Mouse (Mus musculus): ENCODE measurements around the gene Prdm1. TPM values are rescaled to one million over a fixed set of nuclear protein-coding genes. Genes with fewer than 3 reads are reported as not detected.
A peak's percentile ranks its signal among the peaks of the same experiment; 100 is the strongest.

The Prdm1 gene
- total and polyA plus RNA-seq, 3 experiments = 4.7 to 13.6 (median 8.0) TPM

DNA sequence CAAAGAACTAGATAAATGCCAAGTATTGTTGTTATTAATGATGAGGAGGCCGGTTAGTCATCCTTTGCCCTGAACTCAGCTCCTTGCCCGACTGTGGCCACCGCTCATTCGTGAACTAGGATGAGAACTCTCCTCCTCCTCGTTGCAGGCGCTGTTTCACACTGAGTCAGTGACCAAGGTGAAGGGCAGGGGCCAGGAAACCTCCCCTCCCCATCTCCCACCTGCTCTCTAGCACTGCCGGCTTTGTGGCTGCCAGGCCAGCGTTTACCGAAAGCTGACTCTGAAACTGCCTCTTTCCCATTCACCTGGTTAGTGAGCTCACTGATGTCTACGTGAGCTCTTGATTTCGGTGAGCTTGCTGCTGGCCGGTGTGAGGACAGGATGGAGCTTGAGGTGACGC lies 127.7 kb downstream of the Prdm1 start (continued):
- TF ChIP-seq TCF12 (IDR thresholded peaks at IDR 0.05; ENCODE audit: low read depth, low read length) (peak; percentile 81), NELFE (IDR thresholded peaks at IDR 0.05; ENCODE audit: low read depth, low read length) (no peak), NRF1 (IDR thresholded peaks at IDR 0.05; ENCODE audit: low read depth, low read length) (no peak), JUND (conservative IDR thresholded peaks at IDR 0.05; ENCODE audit: low read depth, low read length) (no peak; the same call in 1 of the 2 replicates), RCOR1 (conservative IDR thresholded peaks at IDR 0.05; ENCODE audit: low read depth, low read length) (no peak), ETS1 (conservative IDR thresholded peaks at IDR 0.05; ENCODE audit: low read depth, low read length) (peak; percentile 56; the same call in 1 of the 2 replicates), BHLHE40 (IDR thresholded peaks at IDR 0.05; ENCODE audit: low read depth, low read length) (no peak)

DNA sequence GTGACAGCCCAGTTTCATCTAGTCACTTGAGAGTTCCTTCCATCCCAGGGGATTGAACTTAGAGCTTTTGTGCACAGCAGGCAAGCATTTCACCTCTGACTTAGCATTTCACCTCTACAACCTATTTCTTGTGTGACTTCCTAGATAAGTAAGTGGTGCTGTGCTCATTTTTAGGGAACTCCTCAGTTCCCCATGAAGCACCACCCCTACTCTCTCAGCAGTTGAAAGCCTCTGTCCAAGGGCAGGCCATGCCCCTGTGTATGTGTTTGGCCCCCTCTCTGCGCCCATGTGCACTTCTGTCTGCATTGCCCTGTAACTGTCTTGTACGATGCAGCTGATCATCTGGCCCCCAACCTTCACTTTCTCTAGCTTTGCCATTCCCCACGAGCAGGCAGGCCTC lies 128.2 kb downstream of the Prdm1 start:
- in situ Hi-C loops (cut with MboI; ENCODE audit: low pct_ligation_motif_present, low pct_unique_long_range_greater_than_20kb, low sequenced_read_pairs) (loop anchor here (5.0 kb wide), 1 partner anchor 37 kb away; no protein-coding TSS in a partner anchor), dilution Hi-C loops (cut with MboI; ENCODE audit: extremely low pct_ligation_motif_present, extremely low pct_unique_long_range_greater_than_20kb, low sequenced_read_pairs) (no loop called here)

DNA sequence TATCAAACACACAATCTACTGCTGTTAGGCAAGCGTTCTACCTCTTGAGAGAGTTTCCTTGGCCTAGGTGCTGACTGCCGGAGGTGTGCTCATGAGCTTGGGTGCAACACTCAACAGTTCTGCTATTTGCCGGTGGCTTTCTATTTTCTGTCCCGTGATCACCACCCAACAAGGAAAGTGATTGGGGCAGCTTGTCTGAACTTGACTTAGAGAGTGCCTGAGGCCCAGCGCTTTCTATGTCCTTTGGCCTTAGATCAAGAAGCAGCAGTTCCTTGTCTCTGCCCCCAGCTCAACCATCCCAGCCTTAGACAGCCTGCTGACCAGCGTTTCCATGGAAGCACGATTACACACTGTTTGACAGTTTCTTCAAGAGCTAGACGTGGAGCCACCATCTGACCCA lies 135.4 kb downstream of the Prdm1 start:
- no peaks in the 10 kb centered on the region for H3K27me3 ChIP-seq (replicated peaks)
- 0 out of 2 replicates have a peak overlapping the region, but pooled peaks have one; percentile 1 for H3K4me2 ChIP-seq (ENCODE audit: insufficient read depth, low read depth, poor library complexity, severe bottlenecking)
- H3K27ac ChIP-seq (ENCODE audit: insufficient read depth, low read depth) = no peak overlapping the region; the same call in 1 of the 2 replicates
- no peaks in the 10 kb centered on the region for H3K79me2 ChIP-seq (replicated peaks; ENCODE audit: control insufficient read depth, extremely low read depth, insufficient read depth, poor library complexity, severe bottlenecking)
- DNase-seq (ENCODE audit: extremely low read depth) = no peak
- dilution Hi-C loops (cut with MboI; ENCODE audit: extremely low pct_ligation_motif_present, extremely low pct_unique_long_range_greater_than_20kb, low sequenced_read_pairs) (no loop called here), in situ Hi-C loops (cut with MboI; ENCODE audit: low pct_ligation_motif_present, low pct_unique_long_range_greater_than_20kb, low sequenced_read_pairs) (no loop called here)
- H3K4me3 ChIP-seq (replicated peaks in 1 of 3; ENCODE audit: low read depth in 2 of 3, low read length in 2 of 3, poor library complexity in 1 of 3) = no peak overlapping the region
- H3K36me3 ChIP-seq (replicated peaks in 1 of 2; ENCODE audit: control insufficient read depth in 1 of 2, insufficient read depth in 1 of 2, low read length in 1 of 2) = no peaks in the 10 kb centered on the region
- H3K9me3 ChIP-seq (replicated peaks; ENCODE audit: low read length) = no peaks in the 10 kb centered on the region
- peaks cover 7 to 14% of the 10 kb centered on the region in 2 experiments for H3K4me1 ChIP-seq (ENCODE audit: control insufficient read depth in 1 of 2, insufficient read depth in 2 of 2)
- no peak overlapping the region for H3K9ac ChIP-seq (ENCODE audit: insufficient read depth, low read depth)
- TF ChIP-seq EP300 (IDR thresholded peaks at IDR 0.05; ENCODE audit: low read length) (peak; percentile 10; the same call in 1 of the 2 replicates), MXI1 (IDR thresholded peaks at IDR 0.05; ENCODE audit: low read depth, low read length) (0 out of 2 replicates have a peak, but pooled peaks have one; percentile 21), ZMIZ1 (IDR thresholded peaks at IDR 0.05; ENCODE audit: low read depth, low read length) (no peak), GABPA (IDR thresholded peaks at IDR 0.05; ENCODE audit: insufficient replicate concordance, low read depth, low read length) (no peak), JUND (conservative IDR thresholded peaks at IDR 0.05; ENCODE audit: low read depth, low read length) (no peak), E2F4 (IDR thresholded peaks at IDR 0.05; ENCODE audit: insufficient replicate concordance, low read depth, low read length) (no peak), JUN (IDR thresholded peaks at IDR 0.05; ENCODE audit: insufficient read depth, low read depth, low read length) (no peak), HCFC1 (IDR thresholded peaks at IDR 0.05; ENCODE audit: low read depth, low read length) (no peak), USF1 (IDR thresholded peaks at IDR 0.05; ENCODE audit: low read depth, low read length) (no peak), USF2 (conservative IDR thresholded peaks at IDR 0.05; ENCODE audit: low read depth, low read length) (no peak), KAT2A (IDR thresholded peaks at IDR 0.05; ENCODE audit: insufficient replicate concordance, low read length) (no peak), MEF2A (IDR thresholded peaks at IDR 0.05; ENCODE audit: borderline replicate concordance, low read depth, low read length) (peak; percentile 59; the same call in 1 of the 2 replicates), SMC3 (IDR thresholded peaks at IDR 0.05; ENCODE audit: low read depth, low read length) (no peak), ZNF384 (IDR thresholded peaks at IDR 0.05; ENCODE audit: low read depth, low read length) (no peak), CHD2 (IDR thresholded peaks at IDR 0.05; ENCODE audit: low read length) (no peak), CHD1 (IDR thresholded peaks at IDR 0.05; ENCODE audit: low read depth, low read length) (0 out of 2 replicates have a peak, but pooled peaks have one; percentile 64), MAZ (IDR thresholded peaks at IDR 0.05; ENCODE audit: low read depth, low read length) (no peak)

More for the DNA sequence above, 128.2 kb downstream of the Prdm1 start:
- peak; percentile 50 for DNase-seq (ENCODE audit: extremely low read depth)
- Histone ChIP-seq H3K27ac (ENCODE audit: insufficient read depth, low read depth) (peak overlapping the region; percentile 57), H3K4me1 (ENCODE audit: control insufficient read depth in 1 of 2, insufficient read depth in 2 of 2) (peaks cover 16 to 41% of the 10 kb centered on the region in 2 experiments), H3K36me3 (replicated peaks in 1 of 2; ENCODE audit: control insufficient read depth in 1 of 2, insufficient read depth in 1 of 2, low read length in 1 of 2) (no peaks in the 10 kb centered on the region), H3K9me3 (replicated peaks; ENCODE audit: low read length) (no peaks in the 10 kb centered on the region), H3K9ac (ENCODE audit: insufficient read depth, low read depth) (peak overlapping the region; percentile 15), H3K27me3 (replicated peaks) (no peaks in the 10 kb centered on the region), H3K4me2 (ENCODE audit: insufficient read depth, low read depth, poor library complexity, severe bottlenecking) (peak overlapping the region; percentile 18), H3K79me2 (replicated peaks; ENCODE audit: control insufficient read depth, extremely low read depth, insufficient read depth, poor library complexity, severe bottlenecking) (no peaks in the 10 kb centered on the region), H3K4me3 (replicated peaks in 1 of 3; ENCODE audit: low read depth in 2 of 3, low read length in 2 of 3, poor library complexity in 1 of 3) (no peak overlapping the region)
- TF ChIP-seq ZKSCAN1 (IDR thresholded peaks at IDR 0.05; ENCODE audit: borderline replicate concordance, low read depth, low read length) (no peak), CHD1 (IDR thresholded peaks at IDR 0.05; ENCODE audit: low read depth, low read length) (no peak), MAZ (IDR thresholded peaks at IDR 0.05; ENCODE audit: low read depth, low read length) (no peak), JUND (conservative IDR thresholded peaks at IDR 0.05; ENCODE audit: low read depth, low read length) (no peak), ZNF384 (IDR thresholded peaks at IDR 0.05; ENCODE audit: low read depth, low read length) (no peak), MEF2A (IDR thresholded peaks at IDR 0.05; ENCODE audit: borderline replicate concordance, low read depth, low read length) (no peak), KAT2A (IDR thresholded peaks at IDR 0.05; ENCODE audit: insufficient replicate concordance, low read length) (no peak), POLR2AphosphoS2 (IDR thresholded peaks at IDR 0.05; ENCODE audit: low read depth, low read length) (no peak), MAX (IDR thresholded peaks at IDR 0.05; ENCODE audit: low read length) (no peak), RAD21 (IDR thresholded peaks at IDR 0.05; ENCODE audit: low read depth, low read length) (no peak), EP300 (IDR thresholded peaks at IDR 0.05; ENCODE audit: low read length) (no peak), HCFC1 (IDR thresholded peaks at IDR 0.05; ENCODE audit: low read depth, low read length) (no peak), JUN (IDR thresholded peaks at IDR 0.05; ENCODE audit: insufficient read depth, low read depth, low read length) (no peak), USF1 (IDR thresholded peaks at IDR 0.05; ENCODE audit: low read depth, low read length) (no peak), E2F4 (IDR thresholded peaks at IDR 0.05; ENCODE audit: insufficient replicate concordance, low read depth, low read length) (no peak), USF2 (conservative IDR thresholded peaks at IDR 0.05; ENCODE audit: low read depth, low read length) (no peak), NRF1 (IDR thresholded peaks at IDR 0.05; ENCODE audit: low read depth, low read length) (no peak), MYC (IDR thresholded peaks at IDR 0.05; ENCODE audit: low read depth, low read length) (no peak), MAFK (IDR thresholded peaks at IDR 0.05; ENCODE audit: insufficient replicate concordance, low read length) (no peak), ELF1 (IDR thresholded peaks at IDR 0.05; ENCODE audit: low read depth, low read length) (no peak)
